Mouse (Mus musculus) embryonic facial prominence, embryonic 14.5 days (tissue): ENCODE measurements around the gene G6pc2. TPM values are rescaled to one million over a fixed set of nuclear protein-coding genes. Genes with fewer than 3 reads are reported as not detected.

Experiments
- ATAC-seq: fragments of 200-750 bp; cut with Nextera tagmentation; 2 replicates; pipeline ENCODE4 v1.8.0; 2017; ENCODE audit warnings: low read depth, moderate number of reproducible peaks, moderate TSS enrichment
- DNase-seq: peaks from one replicate; pipeline ENCODE4 v3.0.0-alpha.2; 2015; ENCODE audit warnings: low spot score
- H3K27ac ChIP-seq: fragments of 300-500 bp; sonication (generic); replicated peaks from 2 replicates; pipeline ENCODE4 v1.5.1; 2014; ENCODE audit warnings: low read depth, mild to moderate bottlenecking, low read length, moderate library complexity
- H3K27me3 ChIP-seq: fragments of 300-500 bp; sonication (generic); replicated peaks from 2 replicates; pipeline ENCODE4 v1.6.1; 2014; ENCODE audit warnings: low read length; ENCODE audit not compliant: control insufficient read depth, insufficient read depth
- H3K36me3 ChIP-seq: fragments of 300-500 bp; sonication (generic); 2 replicates; pipeline ENCODE4 v1.6.1; 2014; ENCODE audit warnings: low read length, mixed read lengths; ENCODE audit not compliant: control insufficient read depth, insufficient read depth
- H3K4me1 ChIP-seq: fragments of 300-500 bp; sonication (generic); 2 replicates; pipeline ENCODE4 v1.6.1; 2014; ENCODE audit warnings: antibody characterized with exemption, low read length; ENCODE audit not compliant: control insufficient read depth, insufficient read depth
- H3K4me2 ChIP-seq: fragments of 300-500 bp; sonication (generic); 2 replicates; pipeline ENCODE4 v1.6.1; 2014; ENCODE audit warnings: low read depth, mild to moderate bottlenecking, low read length, moderate library complexity, mixed read lengths
- H3K4me3 ChIP-seq: fragments of 300-500 bp; sonication (generic); 2 replicates; pipeline ENCODE4 v1.5.1; 2014; ENCODE audit warnings: low read depth, mild to moderate bottlenecking, low read length
- H3K9ac ChIP-seq: fragments of 300-500 bp; sonication (generic); 2 replicates; pipeline ENCODE4 v1.6.1; 2014; ENCODE audit warnings: low read depth, mild to moderate bottlenecking, low read length, moderate library complexity, mixed read lengths
- H3K9me3 ChIP-seq: fragments of 300-500 bp; sonication (generic); 2 replicates; pipeline ENCODE4 v1.6.1; 2016; ENCODE audit warnings: low read length; ENCODE audit not compliant: control insufficient read depth
- WGBS: fragments of 180-500 bp; shearing (Covaris S2); extraction: QIAGEN DNeasy Blood & Tissue Kit; methylation state at CpG from one replicate; pipeline ENCODE4 v1.1.7; 2014; 5-methylcytosine and 5-hydroxymethylcytosine counted together
- polyA plus RNA-seq: library from polyadenylated mRNA; unstranded; fragments of >200 nt; fragmentation: Nextera tagmentation; extraction: Ambion mirVana; gene quantifications from 2 replicates; pipeline ENCODE4 v1.2.1, GENCODE M21; 2014

Gene G6pc2
- polyA plus RNA-seq, 1 experiment from 2014 or later, result not detected

DNA sequence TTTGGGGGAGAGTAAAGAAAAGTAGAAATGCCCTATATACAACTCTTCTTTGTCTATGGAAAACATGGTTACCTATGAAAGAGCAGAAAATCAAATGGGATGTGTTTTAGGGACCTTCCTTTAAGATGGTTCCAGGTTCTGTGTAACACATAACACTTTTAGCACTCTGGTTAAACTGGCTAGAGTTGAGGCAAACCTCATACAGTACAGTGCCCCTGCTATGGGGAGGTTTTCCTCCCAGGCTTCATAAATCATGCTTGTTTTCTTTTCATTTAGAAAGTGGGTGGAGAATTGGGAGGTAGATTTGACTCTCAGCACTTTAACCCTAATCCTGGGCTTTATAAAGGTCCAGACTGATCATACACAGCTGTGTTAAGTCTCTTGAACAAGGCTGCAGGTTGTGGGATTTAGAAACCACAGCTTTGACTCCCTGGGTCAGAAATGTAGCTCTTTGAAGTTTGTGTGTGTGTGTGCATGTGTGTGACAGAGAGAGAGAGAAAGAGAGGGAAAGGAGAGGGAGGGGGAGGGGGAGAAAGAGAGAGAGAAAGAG lies 53.3 kb downstream of the G6pc2 start:
- no peaks in the 10 kb centered on the region for H3K4me1 ChIP-seq
- H3K27ac ChIP-seq, result no peak overlapping the region
- DNase-seq (no peak), ATAC-seq (no peak)
- no peaks in the 10 kb centered on the region for H3K27me3 ChIP-seq
- no peak overlapping the region for H3K4me2 ChIP-seq
- no peak overlapping the region for H3K9ac ChIP-seq
- no peak overlapping the region for H3K4me3 ChIP-seq
- H3K36me3 ChIP-seq, result no peaks in the 10 kb centered on the region
- H3K9me3 ChIP-seq, result no peaks in the 10 kb centered on the region

DNA sequence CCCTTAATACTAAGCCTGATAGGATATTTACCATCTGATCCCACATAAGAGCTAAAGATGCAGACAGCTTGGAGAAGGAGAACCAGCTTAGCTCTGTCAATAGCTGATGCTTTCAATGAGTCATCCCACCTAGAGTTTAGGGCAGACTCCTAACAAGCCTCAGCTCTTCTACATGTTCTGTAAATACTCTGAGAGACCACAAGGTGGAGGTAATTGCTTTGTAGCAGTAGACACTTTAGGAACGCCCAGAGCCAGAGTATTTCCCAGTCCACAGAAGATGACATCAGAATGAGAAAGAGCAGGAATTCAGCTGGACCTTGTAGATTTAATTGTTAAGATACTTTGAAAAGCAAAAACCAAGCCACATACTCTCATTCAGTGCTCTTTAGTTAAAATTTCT lies 65.0 kb downstream of the G6pc2 start:
- no peak overlapping the region for H3K4me2 ChIP-seq
- ATAC-seq, result peak; percentile 68; the same call in 1 of the 2 replicates
- no peaks in the 10 kb centered on the region for H3K27me3 ChIP-seq
- no peaks in the 10 kb centered on the region for H3K36me3 ChIP-seq
- WGBS, result 3% methylated on average over 1 of the region's 1 CpGs
- H3K4me3 ChIP-seq, result no peak overlapping the region
- no peaks in the 10 kb centered on the region for H3K9me3 ChIP-seq
- no peak overlapping the region for H3K9ac ChIP-seq
- no peaks in the 10 kb centered on the region for H3K4me1 ChIP-seq
- no peak overlapping the region for H3K27ac ChIP-seq
- DNase-seq, result peak; percentile 70

Other genes with a start within 250 kb of the G6pc2 start
- gene Nostrin, start 75.3 kb upstream of the G6pc2 start, polyA plus RNA-seq, result 1.6 and 1.9 TPM in 2 replicates
- gene Spc25, start 4.9 kb upstream of the G6pc2 start, polyA plus RNA-seq, result 116 and 134 TPM in 2 replicates
- gene Abcb11, start 131.5 kb downstream of the G6pc2 start, polyA plus RNA-seq, result not detected in 2 replicates
- gene Dhrs9, start 169.4 kb downstream of the G6pc2 start, polyA plus RNA-seq, result 0.08 TPM in 1 of 2 replicates, not detected in the other